Mouse (Mus musculus) forebrain, embryonic 10.5 days (tissue): ENCODE measurements around the gene Ccsap. TPM values are rescaled to one million over a fixed set of nuclear protein-coding genes. Genes with fewer than 3 reads are reported as not detected.
"Not testable (repeated sequence)": the region's sequence is repeated elsewhere in the genome, so short reads cannot be mapped to it uniquely, and the experiment has no call there.

Experiments
- DNase-seq: peaks from one replicate; pipeline ENCODE4 v3.0.0-alpha.2; 2017; ENCODE audit warnings: low spot score; ENCODE audit errors: extremely low spot score
- H3K27ac ChIP-seq: fragments of 300-500 bp; sonication (generic); 2 replicates; pipeline ENCODE4 v1.5.1; 2016; ENCODE audit warnings: mild to moderate bottlenecking
- H3K27me3 ChIP-seq: fragments of 300-500 bp; sonication (generic); 2 replicates; pipeline ENCODE4 v1.6.1; 2016; ENCODE audit warnings: mild to moderate bottlenecking; ENCODE audit not compliant: poor library complexity, severe bottlenecking
- H3K36me3 ChIP-seq: fragments of 300-500 bp; sonication (generic); replicated peaks from 2 replicates; pipeline ENCODE4 v1.6.1; 2016; ENCODE audit warnings: mild to moderate bottlenecking, moderate library complexity
- H3K4me1 ChIP-seq: fragments of 300-500 bp; sonication (generic); 2 replicates; pipeline ENCODE4 v1.6.1; 2016
- H3K4me3 ChIP-seq: fragments of 300-500 bp; sonication (generic); 2 replicates; pipeline ENCODE4 v1.5.1; 2016; ENCODE audit warnings: mild to moderate bottlenecking, moderate library complexity
- H3K9me3 ChIP-seq: fragments of 300-500 bp; sonication (generic); 2 replicates; pipeline ENCODE4 v1.6.1; 2016; ENCODE audit warnings: mild to moderate bottlenecking, moderate library complexity
- WGBS: fragments of 180-500 bp; shearing (Covaris S2); methylation state at CpG from one replicate; pipeline ENCODE4 v1.1.7; 2016; 5-methylcytosine and 5-hydroxymethylcytosine counted together
- polyA plus RNA-seq: library from polyadenylated mRNA; unstranded; fragments of >200 nt; fragmentation: Nextera tagmentation; extraction: Ambion mirVana; gene quantifications from 2 replicates; pipeline ENCODE4 v1.2.1, GENCODE M21; 2016

The Ccsap gene
- polyA plus RNA-seq, 1 experiment from 2014 or later, result 7.3 TPM

- 96% methylated on average over 18 of the region's 18 CpGs for WGBS
- peaks cover 11% of the 10 kb centered on the region for H3K9me3 ChIP-seq
- DNase-seq, result no peak
- peaks cover 99% of the 10 kb centered on the region for H3K36me3 ChIP-seq
- peaks cover 9% of the 10 kb centered on the region; the same call in 1 of the 2 replicates for H3K4me1 ChIP-seq
- no peak overlapping the region for H3K27ac ChIP-seq
- no peaks in the 10 kb centered on the region for H3K27me3 ChIP-seq
- H3K4me3 ChIP-seq, result no peak overlapping the region
Observed at GRCm38 (mm10) chr8:123823532-123824123, 36.4 kb downstream of the Ccsap start.

- Histone ChIP-seq H3K9me3 (peaks cover 11% of the 10 kb centered on the region), H3K4me1 (peaks cover 9% of the 10 kb centered on the region; the same call in 1 of the 2 replicates), H3K27ac (no peak overlapping the region), H3K27me3 (no peaks in the 10 kb centered on the region), H3K4me3 (no peak overlapping the region), H3K36me3 (peaks cover 99% of the 10 kb centered on the region)
- WGBS, result 97% methylated on average over 10 of the region's 10 CpGs
- no peak for DNase-seq
Observed at GRCm38 (mm10) chr8:123823111-123823510, 36.9 kb downstream of the Ccsap start.

DNA sequence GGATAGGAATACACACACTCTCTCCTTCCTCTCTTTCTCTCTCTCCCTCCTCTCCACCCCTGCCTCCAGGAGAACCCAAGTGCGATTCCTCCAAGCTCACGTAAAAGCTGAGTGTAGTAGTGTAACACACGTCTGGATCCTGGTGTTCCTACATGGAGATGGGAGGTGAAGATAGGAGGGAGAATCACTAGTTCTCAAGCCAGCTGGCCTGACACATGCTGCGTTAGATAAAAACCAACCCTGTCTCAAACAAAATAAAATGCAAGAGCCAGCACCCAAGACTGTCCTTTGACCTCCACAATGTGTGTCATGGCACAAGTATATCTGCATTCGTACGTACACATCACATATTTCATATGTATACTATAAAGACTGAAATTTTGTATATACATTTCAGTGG lies 39.2 kb downstream of the Ccsap start:
- peaks cover 11% of the 10 kb centered on the region; the same call in 1 of the 2 replicates for H3K4me1 ChIP-seq
- H3K9me3 ChIP-seq, result peaks cover 15% of the 10 kb centered on the region
- H3K27me3 ChIP-seq, result no peaks in the 10 kb centered on the region
- no peak overlapping the region for H3K4me3 ChIP-seq
- peaks cover 99% of the 10 kb centered on the region for H3K36me3 ChIP-seq
- no peak for DNase-seq
- no peak overlapping the region for H3K27ac ChIP-seq
- WGBS, result 94% methylated on average over 6 of the region's 6 CpGs

GRCm38 (mm10) chr8:123819683-123820610 lies 40.1 kb downstream of the Ccsap start:
- 95% methylated on average over 19 of the region's 19 CpGs for WGBS
- Histone ChIP-seq H3K9me3 (peaks cover 15% of the 10 kb centered on the region), H3K27me3 (no peaks in the 10 kb centered on the region), H3K4me1 (peaks cover 6% of the 10 kb centered on the region; the same call in 1 of the 2 replicates), H3K4me3 (no peak overlapping the region), H3K36me3 (peaks cover 98% of the 10 kb centered on the region), H3K27ac (no peak overlapping the region)
- no peak for DNase-seq

DNA sequence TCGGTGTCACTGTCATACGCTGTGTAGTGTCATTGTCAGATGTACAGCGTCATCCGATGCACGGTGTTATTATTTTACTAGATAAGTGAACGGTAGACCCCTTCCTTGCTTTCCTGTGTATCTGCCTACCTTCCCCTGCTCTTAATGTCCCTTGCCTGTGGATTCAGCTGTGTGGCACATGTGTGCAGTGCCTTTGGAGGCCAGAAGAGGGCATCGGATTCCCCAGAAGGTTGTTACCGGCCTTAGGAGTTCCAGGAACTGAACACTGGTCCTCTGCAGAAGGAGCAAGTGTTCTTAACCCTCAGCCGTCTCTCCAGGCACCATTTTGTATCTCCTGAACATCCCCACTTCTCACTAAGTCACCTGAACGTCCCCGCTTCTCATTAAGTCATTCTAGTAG lies 42.3 kb downstream of the Ccsap start:
- no peaks in the 10 kb centered on the region for H3K27me3 ChIP-seq
- no peak overlapping the region for H3K27ac ChIP-seq
- peaks cover 9% of the 10 kb centered on the region; the same call in 1 of the 2 replicates for H3K4me1 ChIP-seq
- H3K36me3 ChIP-seq, result peaks cover 87% of the 10 kb centered on the region
- H3K4me3 ChIP-seq, result no peak overlapping the region
- WGBS, result 93% methylated on average over 11 of the region's 11 CpGs
- no peak for DNase-seq
- H3K9me3 ChIP-seq, result peaks cover 10% of the 10 kb centered on the region

GRCm38 (mm10) chr8:123816939-123817338 lies 43.1 kb downstream of the Ccsap start:
- DNase-seq, result no peak
- peaks cover 4% of the 10 kb centered on the region; the same call in 1 of the 2 replicates for H3K9me3 ChIP-seq
- H3K4me1 ChIP-seq, result peaks cover 9% of the 10 kb centered on the region; the same call in 1 of the 2 replicates
- H3K27me3 ChIP-seq, result no peaks in the 10 kb centered on the region
- 97% methylated on average over 8 of the region's 8 CpGs for WGBS
- H3K27ac ChIP-seq, result no peak overlapping the region
- H3K4me3 ChIP-seq, result no peak overlapping the region
- peaks cover 79% of the 10 kb centered on the region for H3K36me3 ChIP-seq

DNA sequence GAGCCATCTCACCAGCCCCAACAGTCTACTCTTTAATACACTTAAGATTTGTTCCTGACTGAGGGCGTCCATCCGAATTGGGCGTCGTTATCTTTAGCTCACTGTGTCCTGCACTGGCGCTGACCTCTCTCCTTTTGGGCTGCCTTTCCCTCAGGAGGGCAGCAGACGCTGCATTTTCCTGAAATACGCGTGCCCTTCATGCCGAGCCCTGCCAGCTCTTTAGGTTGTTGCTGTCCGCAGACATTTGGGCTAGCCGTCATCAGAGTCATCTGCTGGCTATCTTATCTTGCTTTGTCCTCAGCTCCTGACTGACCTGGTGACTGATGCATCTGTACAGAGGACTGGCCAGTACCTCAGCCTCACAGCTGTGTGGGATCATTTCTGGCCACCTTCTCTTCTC lies 44.7 kb downstream of the Ccsap start:
- no peak for DNase-seq
- Histone ChIP-seq H3K36me3 (peaks cover 72% of the 10 kb centered on the region), H3K4me1 (peaks cover 15% of the 10 kb centered on the region), H3K9me3 (peaks cover 4% of the 10 kb centered on the region; the same call in 1 of the 2 replicates), H3K27me3 (no peaks in the 10 kb centered on the region), H3K4me3 (no peak overlapping the region), H3K27ac (no peak overlapping the region)
- 86% methylated on average over 11 of the region's 11 CpGs for WGBS

DNA sequence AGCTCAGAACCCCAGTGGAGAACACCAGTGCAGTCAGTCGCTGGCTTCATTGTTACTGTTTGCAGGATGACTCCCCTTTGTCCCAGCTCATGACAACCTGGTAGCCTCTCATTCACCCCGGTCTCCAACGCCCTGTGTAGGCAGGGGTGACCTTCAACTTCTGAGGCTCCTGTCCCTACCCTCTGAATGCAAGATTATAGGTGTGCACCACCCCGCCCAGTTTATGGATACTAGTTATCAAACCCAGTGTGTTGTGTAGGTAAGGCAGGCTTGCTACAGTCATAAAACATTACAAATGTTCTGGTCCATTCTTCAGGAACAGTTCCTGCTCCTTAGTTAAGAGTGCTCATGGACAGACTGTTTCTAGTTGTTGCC lies 46.1 kb downstream of the Ccsap start:
- Histone ChIP-seq H3K4me1 (peaks cover 20% of the 10 kb centered on the region), H3K27ac (no peak overlapping the region), H3K9me3 (peaks cover 4% of the 10 kb centered on the region; the same call in 1 of the 2 replicates), H3K27me3 (no peaks in the 10 kb centered on the region), H3K4me3 (no peak overlapping the region), H3K36me3 (peaks cover 69% of the 10 kb centered on the region)
- DNase-seq, result no peak
- WGBS, result 89% methylated on average over 4 of the region's 4 CpGs

DNA sequence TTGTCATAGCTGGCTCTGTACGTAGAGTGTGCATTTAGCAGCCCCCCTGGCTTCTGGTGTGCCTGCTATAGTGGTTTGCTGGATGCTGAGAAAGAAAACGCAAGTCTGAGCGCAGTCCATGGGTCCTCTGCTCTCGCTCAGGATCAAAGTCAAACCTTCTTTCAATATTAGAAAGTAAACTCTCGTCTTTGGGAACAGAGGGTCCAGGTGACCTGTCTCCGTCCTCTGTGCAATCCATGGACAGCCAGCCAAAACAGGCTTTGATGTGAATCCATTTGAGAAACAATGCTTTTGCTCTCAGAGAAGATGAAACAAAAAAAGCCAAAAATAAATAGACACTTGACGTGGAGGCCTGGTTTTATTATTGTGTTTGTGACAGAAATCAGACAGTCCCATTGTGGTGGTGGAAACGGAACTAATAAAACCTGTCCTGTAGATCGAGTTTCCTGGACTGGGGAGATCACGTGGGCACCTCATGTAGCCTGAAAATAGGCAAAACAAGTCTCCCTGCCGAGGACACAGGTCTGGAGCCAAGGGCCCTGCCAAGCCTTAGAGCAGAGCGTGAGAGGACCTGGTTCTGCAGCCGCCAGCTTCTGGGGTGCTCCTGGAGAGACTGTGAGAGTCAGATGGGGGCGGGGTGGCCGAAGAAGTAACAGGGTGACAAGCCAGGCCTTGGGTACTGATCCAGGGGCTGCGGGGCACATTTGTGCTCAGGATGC lies 46.7 kb downstream of the Ccsap start:
- 90% methylated on average over 16 of the region's 16 CpGs for WGBS
- peaks cover 23% of the 10 kb centered on the region for H3K4me1 ChIP-seq
- H3K27ac ChIP-seq, result no peak overlapping the region
- peaks cover 66% of the 10 kb centered on the region for H3K36me3 ChIP-seq
- DNase-seq, result no peak
- H3K27me3 ChIP-seq, result no peaks in the 10 kb centered on the region
- H3K4me3 ChIP-seq, result no peak overlapping the region
- peaks cover 4% of the 10 kb centered on the region; the same call in 1 of the 2 replicates for H3K9me3 ChIP-seq

DNA sequence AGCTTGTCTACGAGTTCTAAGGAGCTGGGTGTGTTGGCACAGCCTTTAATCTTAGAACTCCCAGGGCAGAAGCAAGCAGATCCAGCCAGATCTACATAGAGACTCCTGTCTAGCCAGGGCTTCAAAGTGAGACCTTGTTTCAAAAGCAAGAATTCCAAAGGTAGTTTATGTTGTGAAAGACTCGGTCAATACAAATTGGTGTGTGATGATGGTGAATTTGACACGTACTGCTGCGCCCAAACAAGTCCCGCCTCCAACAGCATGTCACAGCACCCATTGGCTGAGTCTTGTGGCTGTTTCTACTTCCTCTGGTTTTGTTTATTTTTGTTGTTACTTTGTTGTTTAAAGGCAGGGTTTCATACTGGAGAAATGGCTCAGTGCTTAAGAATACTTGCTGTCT lies 47.8 kb downstream of the Ccsap start:
- 92% methylated on average over 5 of the region's 5 CpGs for WGBS
- peaks cover 59% of the 10 kb centered on the region for H3K36me3 ChIP-seq
- DNase-seq, result no peak

GRCm38 (mm10) chr8:123809342-123809741 lies 50.7 kb downstream of the Ccsap start:
- Histone ChIP-seq H3K4me1 (peaks cover 51% of the 10 kb centered on the region), H3K36me3 (peaks cover 33% of the 10 kb centered on the region)
- H3K27ac ChIP-seq, H3K4me3 ChIP-seq, H3K27me3 ChIP-seq, H3K9me3 ChIP-seq, DNase-seq: not testable (repeated sequence)
- 84% methylated on average over 4 of the region's 4 CpGs for WGBS

More for the DNA sequence above, 47.8 kb downstream of the Ccsap start:
- Histone ChIP-seq H3K4me3 (no peak overlapping the region), H3K27ac (no peak overlapping the region), H3K27me3 (no peaks in the 10 kb centered on the region), H3K4me1 (peaks cover 34% of the 10 kb centered on the region), H3K9me3 (no peaks in the 10 kb centered on the region)

DNA sequence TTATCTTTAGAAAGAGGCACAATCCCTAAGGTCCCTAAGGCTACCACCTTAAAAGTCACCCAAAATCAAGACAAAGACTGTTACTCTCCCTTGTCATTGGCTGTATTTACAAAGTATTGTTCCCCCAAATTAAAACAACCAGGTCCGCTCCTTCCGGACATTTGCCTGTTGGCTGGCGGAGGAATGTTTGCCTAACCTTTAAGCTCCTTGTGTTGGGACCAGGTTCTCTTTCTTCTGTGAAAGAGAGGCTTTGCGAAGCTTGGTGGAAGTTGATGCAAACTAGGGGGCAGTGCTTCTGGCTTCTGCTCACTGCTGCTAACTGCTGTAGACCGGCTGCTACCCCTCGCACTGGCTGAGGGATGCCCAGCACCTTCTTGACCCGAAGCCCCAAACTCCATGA lies 51.3 kb downstream of the Ccsap start:
- Histone ChIP-seq H3K36me3 (peaks cover 27% of the 10 kb centered on the region), H3K27ac (no peak overlapping the region), H3K4me1 (peaks cover 54% of the 10 kb centered on the region), H3K4me3 (no peak overlapping the region), H3K27me3 (no peaks in the 10 kb centered on the region), H3K9me3 (no peaks in the 10 kb centered on the region)
- 74% methylated on average over 7 of the region's 7 CpGs for WGBS
- no peak for DNase-seq
